Mouse (Mus musculus) kidney, embryonic 16.5 days (tissue): ENCODE results near the gene Camkk1. TPM values are rescaled to one million over a fixed set of nuclear protein-coding genes. Genes with fewer than 3 reads are reported as not detected.

ENCODE experiments used
- polyA plus RNA-seq: library from polyadenylated mRNA; unstranded; fragments of >200 nt; fragmentation: Nextera tagmentation; extraction: Ambion mirVana; gene quantifications from 2 replicates; pipeline ENCODE4 v1.2.1, GENCODE M21; 2015

The Camkk1 gene
- polyA plus RNA-seq, 1 experiment from 2014 or later, result 7.7 TPM

Other genes with a start within 250 kb of the Camkk1 start
- 6.7 and 7.5 TPM in 2 replicates for gene Cyb5d2, start 222.9 kb upstream of the Camkk1 start, polyA plus RNA-seq
- gene Zzef1, start 222.8 kb upstream of the Camkk1 start, polyA plus RNA-seq, result 8.8 and 9.5 TPM in 2 replicates
- 5.4 and 5.9 TPM in 2 replicates for gene Atp2a3, start 57.8 kb upstream of the Camkk1 start, polyA plus RNA-seq
- 1.7 and 3.1 TPM in 2 replicates for gene P2rx1, start 19.9 kb upstream of the Camkk1 start, polyA plus RNA-seq
- gene Ncbp3, start 28.8 kb downstream of the Camkk1 start, polyA plus RNA-seq, result 11.1 and 12.7 TPM in 2 replicates
- gene Itgae, start 71.6 kb downstream of the Camkk1 start, polyA plus RNA-seq, result 0.24 and 0.44 TPM in 2 replicates
- gene Haspin, start 119.3 kb downstream of the Camkk1 start, polyA plus RNA-seq, result 16.9 and 18.5 TPM in 2 replicates
- gene P2rx5, start 141.4 kb downstream of the Camkk1 start, polyA plus RNA-seq, result 0.81 TPM in 2 replicates
- gene Emc6, start 158.0 kb downstream of the Camkk1 start, polyA plus RNA-seq, result 121 and 123 TPM in 2 replicates
- 231 and 251 TPM in 2 replicates for gene Tax1bp3, start 158.1 kb downstream of the Camkk1 start, polyA plus RNA-seq
- 21.5 and 22.4 TPM in 2 replicates for gene Ctns, start 180.0 kb downstream of the Camkk1 start, polyA plus RNA-seq
- 2.4 and 2.6 TPM in 2 replicates for gene Shpk, start 180.5 kb downstream of the Camkk1 start, polyA plus RNA-seq
- 0.24 TPM in 1 of 2 replicates, not detected in the other for gene Trpv1, start 215.3 kb downstream of the Camkk1 start, polyA plus RNA-seq
- gene Trpv3, start 248.4 kb downstream of the Camkk1 start, polyA plus RNA-seq, result 0.12 and 0.21 TPM in 2 replicates